Mouse (Mus musculus): ENCODE measurements around the gene Gm17018.

GRCm38 (mm10) chr19:45549948-45550347 lies 10.5 kb upstream of the Gm17018 start:
- TF ChIP-seq CTCF (IDR thresholded peaks at IDR 0.05; ENCODE audit: control insufficient read depth, insufficient read depth, insufficient read length), result no peak
- no peak for TF ChIP-seq CEBPB (IDR thresholded peaks at IDR 0.05; ENCODE audit: low read depth)
- TF ChIP-seq USF1 (IDR thresholded peaks at IDR 0.05; ENCODE audit: low read depth), result no peak
- TF ChIP-seq MAX (IDR thresholded peaks at IDR 0.05), result no peak

Measured in C2C12 (cell line).